Mouse (Mus musculus) lung, embryonic 16.5 days (tissue): Measurements from ENCODE around the gene Gucy2d. TPM values are rescaled to one million over a fixed set of nuclear protein-coding genes. Genes with fewer than 3 reads are reported as not detected.

Experiments
- ATAC-seq: fragments of 200-750 bp; cut with Nextera tagmentation; 2 replicates; pipeline ENCODE4 v1.8.0; 2017; ENCODE audit warnings: low read depth, mild to moderate bottlenecking, moderate library complexity
- H3K27ac ChIP-seq: fragments of 300-500 bp; sonication (generic); 2 replicates; pipeline ENCODE4 v1.5.1; 2014; ENCODE audit warnings: mild to moderate bottlenecking, control low read depth, low read length
- H3K27me3 ChIP-seq: fragments of 300-500 bp; sonication (generic); 2 replicates; pipeline ENCODE4 v1.6.1; 2014; ENCODE audit warnings: low read depth, low read length, mixed read lengths; ENCODE audit not compliant: control insufficient read depth, insufficient read depth
- H3K36me3 ChIP-seq: fragments of 300-500 bp; sonication (generic); 2 replicates; pipeline ENCODE4 v1.6.1; 2014; ENCODE audit warnings: low read length; ENCODE audit not compliant: control insufficient read depth, insufficient read depth
- H3K4me1 ChIP-seq: fragments of 300-500 bp; sonication (generic); replicated peaks from 2 replicates; pipeline ENCODE4 v1.6.1; 2014; ENCODE audit warnings: low read length, mixed read lengths; ENCODE audit not compliant: control insufficient read depth, insufficient read depth
- H3K4me2 ChIP-seq: fragments of 300-500 bp; sonication (generic); 2 replicates; pipeline ENCODE4 v1.6.1; 2014; ENCODE audit warnings: low read depth, low read length, control low read depth
- H3K4me3 ChIP-seq: fragments of 300-500 bp; sonication (generic); 2 replicates; pipeline ENCODE4 v1.5.1; 2014; ENCODE audit warnings: mild to moderate bottlenecking, low read length, control low read depth
- H3K9ac ChIP-seq: fragments of 300-500 bp; sonication (generic); 2 replicates; pipeline ENCODE4 v1.6.1; 2014; ENCODE audit warnings: low read length, control low read depth
- H3K9me3 ChIP-seq: fragments of 300-500 bp; sonication (generic); 2 replicates; pipeline ENCODE4 v1.6.1; 2016; ENCODE audit warnings: low read length; ENCODE audit not compliant: control insufficient read depth
- WGBS: fragments of 180-500 bp; shearing (Covaris S2); extraction: QIAGEN DNeasy Blood & Tissue Kit; methylation state at CpG from one replicate; pipeline ENCODE4 v1.1.7; 2014; 5-methylcytosine and 5-hydroxymethylcytosine counted together
- polyA plus RNA-seq: library from polyadenylated mRNA; unstranded; fragments of >200 nt; fragmentation: Nextera tagmentation; extraction: Ambion mirVana; gene quantifications from 2 replicates; pipeline ENCODE4 v1.2.1, GENCODE M21; 2015

The Gucy2d gene
- polyA plus RNA-seq, 1 experiment from 2014 or later = not detected

DNA sequence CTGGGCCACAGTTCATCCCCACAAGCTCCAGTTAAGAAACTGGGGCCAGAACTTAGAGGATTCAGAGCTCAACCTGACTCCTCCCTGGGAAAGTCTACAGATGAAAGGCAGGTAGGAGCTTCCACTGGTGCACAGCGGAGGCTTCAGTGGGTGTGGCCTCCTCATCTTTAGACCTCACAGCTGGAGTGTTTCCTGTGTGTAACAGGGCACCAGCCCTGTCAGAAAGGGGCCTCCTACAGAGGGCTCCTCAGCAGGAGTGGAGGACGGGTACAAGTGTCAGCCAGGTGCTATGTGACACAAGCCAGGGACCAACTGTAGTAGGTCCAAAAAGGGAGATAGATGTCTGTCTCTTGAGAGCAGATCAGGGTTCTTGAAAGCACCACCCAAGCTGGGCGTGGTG, 73.0 kb downstream of the Gucy2d start:
- H3K9ac ChIP-seq = no peak overlapping the region
- 63% methylated on average over 3 of the region's 3 CpGs for WGBS
- no peak overlapping the region for H3K4me3 ChIP-seq
- H3K4me2 ChIP-seq = no peak overlapping the region
- ATAC-seq = peak; percentile 46; the same call in 1 of the 2 replicates
- no peaks in the 10 kb centered on the region for H3K27me3 ChIP-seq
- 0 out of 2 replicates have a peak, but pooled peaks cover 2% of the 10 kb centered on the region for H3K9me3 ChIP-seq
- H3K36me3 ChIP-seq = no peaks in the 10 kb centered on the region
- H3K27ac ChIP-seq = no peak overlapping the region
- peaks cover 7% of the 10 kb centered on the region for H3K4me1 ChIP-seq

DNA sequence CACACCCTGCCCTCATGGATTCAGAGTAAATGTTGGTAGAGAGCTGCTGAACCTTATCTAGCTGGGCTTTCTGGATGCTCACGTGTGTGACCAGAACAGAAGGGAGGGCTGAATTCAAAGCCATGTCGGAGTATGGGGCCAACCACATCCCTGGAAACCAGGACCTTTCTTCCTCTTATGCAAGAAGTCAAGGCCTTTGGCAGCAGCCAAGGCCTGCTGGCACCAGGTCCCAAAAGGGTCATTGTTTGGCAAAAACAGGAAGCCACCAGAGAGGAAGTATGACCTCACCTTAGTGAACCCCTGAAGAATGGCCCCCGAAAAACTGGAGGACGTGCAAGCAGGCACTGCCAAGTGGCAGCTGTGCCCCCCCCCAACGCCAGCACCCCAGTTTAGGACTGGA, 82.4 kb downstream of the Gucy2d start:
- Histone ChIP-seq H3K36me3 (no peaks in the 10 kb centered on the region), H3K4me2 (no peak overlapping the region), H3K4me1 (peaks cover 29% of the 10 kb centered on the region), H3K27me3 (no peaks in the 10 kb centered on the region), H3K4me3 (no peak overlapping the region), H3K27ac (peak overlapping the region; percentile 76), H3K9me3 (no peaks in the 10 kb centered on the region), H3K9ac (no peak overlapping the region)
- ATAC-seq = no peak
- WGBS = 55% methylated on average over 5 of the region's 5 CpGs

DNA sequence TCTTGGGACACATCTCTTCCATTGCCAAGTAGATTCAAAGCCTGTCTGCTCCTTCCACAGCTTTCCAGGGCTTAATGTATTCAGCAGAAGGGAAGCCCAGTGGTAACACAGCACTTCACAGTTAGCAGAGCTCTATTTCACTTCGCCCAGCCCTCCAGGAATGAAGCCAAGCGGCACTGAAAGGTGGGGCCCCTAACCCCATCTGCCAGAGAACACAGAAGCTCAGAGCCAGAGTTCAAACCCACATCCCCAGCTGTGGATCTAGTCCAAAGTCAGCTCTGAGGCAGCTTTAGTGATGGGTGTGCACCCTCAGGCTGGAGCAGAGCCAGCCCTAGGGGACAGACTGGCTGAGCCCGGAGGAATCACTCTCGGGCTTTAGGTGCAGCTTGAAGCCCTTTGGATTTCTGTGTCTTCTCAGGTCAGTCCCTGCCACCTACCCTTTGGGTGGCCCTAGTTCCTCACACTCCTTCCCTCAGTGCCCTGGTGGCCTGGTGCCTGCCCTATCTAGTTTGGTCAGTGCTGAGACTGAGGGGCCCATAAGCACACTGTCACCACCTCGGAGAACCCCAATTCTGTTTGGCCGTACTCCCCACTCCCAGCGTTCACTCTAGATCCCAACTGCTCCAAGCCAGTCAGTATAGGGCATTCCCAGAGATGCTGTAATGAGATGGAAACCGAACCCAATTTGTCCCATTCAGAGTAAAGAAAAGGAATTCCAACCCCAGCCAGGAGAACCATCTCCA, 83.0 kb downstream of the Gucy2d start:
- WGBS = 42% methylated on average over 8 of the region's 8 CpGs
- H3K4me2 ChIP-seq = no peak overlapping the region
- H3K27me3 ChIP-seq = no peaks in the 10 kb centered on the region
- H3K36me3 ChIP-seq = no peaks in the 10 kb centered on the region
- no peak overlapping the region for H3K9ac ChIP-seq
- peak; percentile 53 for ATAC-seq
- H3K27ac ChIP-seq = peak overlapping the region; percentile 76
- no peaks in the 10 kb centered on the region for H3K9me3 ChIP-seq
- H3K4me1 ChIP-seq = peaks cover 29% of the 10 kb centered on the region
- no peak overlapping the region for H3K4me3 ChIP-seq

DNA sequence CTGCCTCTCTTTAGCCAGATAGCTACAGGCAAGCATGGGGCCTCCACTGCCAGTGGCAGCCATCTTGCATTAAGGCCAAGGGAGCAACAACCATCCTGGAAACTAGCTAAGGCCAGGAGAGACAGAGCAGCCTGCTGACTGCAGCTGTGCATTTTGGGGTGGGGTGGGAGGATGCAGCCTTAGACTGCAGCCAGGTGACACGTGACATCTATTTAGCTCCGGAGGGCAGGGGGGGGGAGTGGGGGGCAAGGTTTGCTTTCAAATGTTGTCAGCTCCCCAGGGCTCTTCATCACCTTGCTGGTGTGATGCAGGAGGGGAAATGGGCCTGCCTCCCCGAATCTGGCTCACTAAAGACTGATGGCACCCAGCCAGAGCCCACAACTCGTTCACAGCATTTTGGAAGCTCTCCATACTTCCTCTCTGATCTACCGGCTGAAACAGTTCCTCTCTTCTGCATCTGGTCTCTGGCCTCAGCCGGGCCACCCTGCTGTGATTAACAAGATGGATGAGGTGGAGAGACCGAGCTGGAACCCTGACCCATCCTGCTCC, 83.7 kb downstream of the Gucy2d start:
- Histone ChIP-seq H3K27me3 (no peaks in the 10 kb centered on the region), H3K4me3 (no peak overlapping the region), H3K27ac (peak overlapping the region; percentile 76), H3K9me3 (no peaks in the 10 kb centered on the region), H3K4me2 (no peak overlapping the region), H3K9ac (no peak overlapping the region), H3K4me1 (peaks cover 33% of the 10 kb centered on the region), H3K36me3 (no peaks in the 10 kb centered on the region)
- peak; percentile 83 for ATAC-seq
- 6% methylated on average over 7 of the region's 7 CpGs for WGBS

DNA sequence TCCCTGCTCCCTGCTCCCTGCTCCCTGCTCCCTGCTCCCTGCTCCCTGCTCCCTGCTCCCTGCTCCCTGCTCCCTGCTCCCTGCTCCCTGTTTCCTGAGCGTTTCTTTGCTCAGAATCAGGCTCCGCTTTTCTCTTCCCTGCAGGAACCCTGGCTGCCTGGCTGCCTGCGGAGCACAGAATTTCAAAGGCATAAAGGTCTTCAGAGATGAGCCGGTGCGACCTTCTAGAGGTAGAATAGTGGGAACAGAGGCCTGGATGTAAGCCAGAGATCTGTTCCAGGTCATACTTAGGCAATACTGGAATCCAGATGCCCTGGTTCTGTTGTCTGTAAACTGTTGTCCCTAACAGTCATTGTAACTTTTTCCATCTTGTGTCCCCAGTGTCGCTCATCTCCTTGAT, 84.2 kb downstream of the Gucy2d start:
- no peak for ATAC-seq
- H3K4me1 ChIP-seq = peaks cover 33% of the 10 kb centered on the region

DNA sequence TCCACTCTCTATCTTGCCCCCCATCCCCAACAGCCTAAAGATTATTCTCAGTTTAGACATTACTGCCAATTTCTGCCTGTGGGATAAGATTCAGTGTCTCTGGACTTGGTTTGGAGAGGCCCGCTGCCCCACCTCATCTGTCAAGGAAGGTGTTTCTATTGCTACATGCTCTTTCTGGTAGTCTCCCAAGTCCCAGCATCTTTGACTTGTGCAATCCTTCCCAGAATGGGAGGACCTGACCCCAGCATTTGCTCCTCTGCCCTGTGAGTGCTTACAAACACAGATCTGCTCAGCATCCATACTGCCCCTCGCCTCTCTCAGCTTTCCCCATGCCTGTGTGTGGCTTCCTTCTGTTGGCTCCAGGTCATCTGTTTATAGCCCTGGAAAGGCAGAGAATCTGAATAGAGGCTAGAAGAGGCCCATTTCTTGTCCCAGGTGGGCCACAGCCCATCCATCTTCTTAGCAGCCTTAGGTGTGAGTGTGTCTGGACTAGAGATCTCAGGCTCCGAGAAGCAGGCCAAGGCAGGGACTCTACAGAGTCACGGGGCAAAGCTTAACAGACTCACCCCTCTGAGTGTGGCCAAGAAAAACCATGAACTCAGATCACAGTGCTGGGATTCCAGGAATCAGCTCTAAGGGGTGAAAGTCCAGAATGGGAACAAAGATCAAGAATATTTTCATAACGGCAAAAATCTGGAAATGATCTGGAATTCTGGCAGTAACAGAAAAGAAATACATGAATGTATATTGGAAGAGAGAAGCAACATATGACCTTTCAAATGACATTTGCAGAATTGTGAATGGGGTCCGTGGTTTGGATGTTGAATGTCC, 84.9 kb downstream of the Gucy2d start:
- H3K4me1 ChIP-seq = peaks cover 33% of the 10 kb centered on the region
- peak overlapping the region; percentile 31; the same call in 1 of the 2 replicates for H3K27ac ChIP-seq
- H3K9me3 ChIP-seq = no peaks in the 10 kb centered on the region
- H3K4me3 ChIP-seq = no peak overlapping the region
- peak; percentile 30 for ATAC-seq
- H3K4me2 ChIP-seq = no peak overlapping the region
- WGBS = 55% methylated on average over 6 of the region's 6 CpGs
- no peak overlapping the region for H3K9ac ChIP-seq
- H3K36me3 ChIP-seq = no peaks in the 10 kb centered on the region
- no peaks in the 10 kb centered on the region for H3K27me3 ChIP-seq

More for the DNA sequence above, 84.2 kb downstream of the Gucy2d start:
- no peak overlapping the region for H3K4me2 ChIP-seq
- no peak overlapping the region for H3K9ac ChIP-seq
- no peaks in the 10 kb centered on the region for H3K9me3 ChIP-seq
- no peaks in the 10 kb centered on the region for H3K27me3 ChIP-seq
- WGBS = 30% methylated on average over 6 of the region's 6 CpGs
- H3K27ac ChIP-seq = peak overlapping the region; percentile 31
- no peaks in the 10 kb centered on the region for H3K36me3 ChIP-seq
- H3K4me3 ChIP-seq = no peak overlapping the region

Other genes starting within 250 kb of the Gucy2d start
- 0.13 and 0.36 TPM in 2 replicates for gene B3gnt6, start 240.9 kb upstream of the Gucy2d start, polyA plus RNA-seq
- gene Acer3, start 119.2 kb upstream of the Gucy2d start, polyA plus RNA-seq = 28.4 and 29.4 TPM in 2 replicates
- 6.6 and 9.4 TPM in 2 replicates for gene Tsku, start 79.1 kb upstream of the Gucy2d start, polyA plus RNA-seq
- gene Lrrc32, start 48.9 kb downstream of the Gucy2d start, polyA plus RNA-seq = 6.0 and 6.3 TPM in 2 replicates
- 27.6 and 30.4 TPM in 2 replicates for gene Emsy, start 216.4 kb downstream of the Gucy2d start, polyA plus RNA-seq